Mouse (Mus musculus): ENCODE results near the gene Vgll1. TPM values are rescaled to one million over a fixed set of nuclear protein-coding genes. Genes with fewer than 3 reads are reported as not detected.

Vgll1 gene
- total RNA-seq (2021) = not detected
- long read RNA-seq, experiment 1 = 0 reads
- long read RNA-seq, experiment 2 = 0 reads

GRCm38 (mm10) chrX:57087806-57088205 lies at the start of gene Vgll1:
Gene Vgll1 (plus strand): TSS chrX:57088106.
- no peak for DNase-seq

- no peak for DNase-seq
These were observed 45.1 kb upstream of the Vgll1 start, which contains the start of gene Brs3 for GRCm38 (mm10) chrX:57042774-57043173. Gene Brs3 (plus strand): TSS chrX:57043074.

- DNase-seq = no peak
These were observed 44.0 kb upstream of the Vgll1 start for GRCm38 (mm10) chrX:57043869-57044268.

- no peak for DNase-seq
These were observed 35.1 kb upstream of the Vgll1 start for GRCm38 (mm10) chrX:57052848-57053173.

- DNase-seq = peak; percentile 80
These were observed 34.5 kb upstream of the Vgll1 start, which contains the start of gene Htatsf1 for GRCm38 (mm10) chrX:57053174-57053992. Gene Htatsf1 (plus strand): TSS chrX:57053583.

GRCm38 (mm10) chrX:57053993-57054385 lies 33.9 kb upstream of the Vgll1 start:
- DNase-seq = no peak

- DNase-seq = no peak
These were observed 6.4 kb upstream of the Vgll1 start for GRCm38 (mm10) chrX:57081496-57081895.

- DNase-seq = no peak
These were observed 15.5 kb downstream of the Vgll1 start for GRCm38 (mm10) chrX:57103415-57103814.

- DNase-seq = no peak
These were observed 19.1 kb downstream of the Vgll1 start for GRCm38 (mm10) chrX:57106956-57107355.

GRCm38 (mm10) chrX:57118143-57118542 lies 30.2 kb downstream of the Vgll1 start:
- DNase-seq = no peak

GRCm38 (mm10) chrX:57120768-57121167 lies 32.9 kb downstream of the Vgll1 start:
- no peak for DNase-seq

GRCm38 (mm10) chrX:57130633-57131032 lies 42.7 kb downstream of the Vgll1 start:
- DNase-seq = no peak

GRCm38 (mm10) chrX:57137627-57138026 lies 49.7 kb downstream of the Vgll1 start:
- no peak for DNase-seq

GRCm38 (mm10) chrX:57153520-57153919 lies 65.6 kb downstream of the Vgll1 start:
- no peak for DNase-seq

Other genes with a start within 250 kb of the Vgll1 start
- not detected for gene Adgrg4, start 217.9 kb upstream of the Vgll1 start, total RNA-seq (2021)
- gene Brs3, start 45.0 kb upstream of the Vgll1 start, total RNA-seq (2021) = not detected
- 10 to 100 TPM; 60.5 to 70.6 TPM for gene Htatsf1, start 34.5 kb upstream of the Vgll1 start, total RNA-seq (2021)
- gene Cd40lg, start 124.0 kb downstream of the Vgll1 start, total RNA-seq (2021) = not detected